Mouse (Mus musculus) intestine, embryonic 16.5 days (tissue): Measurements from ENCODE around the gene Htr1f. TPM values are rescaled to one million over a fixed set of nuclear protein-coding genes. Genes with fewer than 3 reads are reported as not detected.

Source experiments
- ATAC-seq: fragments of 200-750 bp; cut with Nextera tagmentation; 2 replicates; pipeline ENCODE4 v1.8.0; 2017; ENCODE audit warnings: moderate TSS enrichment, moderate library complexity
- H3K27ac ChIP-seq: fragments of 300-500 bp; sonication (generic); 2 replicates; pipeline ENCODE4 v1.5.1; 2014; ENCODE audit warnings: mild to moderate bottlenecking, low read length
- H3K27me3 ChIP-seq: fragments of 300-500 bp; sonication (generic); replicated peaks from 2 replicates; pipeline ENCODE4 v1.6.1; 2014; ENCODE audit warnings: low read length, control low read depth, mixed read lengths; ENCODE audit not compliant: control insufficient read depth, insufficient read depth
- H3K36me3 ChIP-seq: fragments of 300-500 bp; sonication (generic); 2 replicates; pipeline ENCODE4 v1.6.1; 2014; ENCODE audit warnings: low read length, control low read depth; ENCODE audit not compliant: control insufficient read depth, insufficient read depth
- H3K4me1 ChIP-seq: fragments of 300-500 bp; sonication (generic); 2 replicates; pipeline ENCODE4 v1.6.1; 2014; ENCODE audit warnings: low read length, control low read depth, mixed read lengths; ENCODE audit not compliant: control insufficient read depth, insufficient read depth
- H3K4me2 ChIP-seq: fragments of 300-500 bp; sonication (generic); 2 replicates; pipeline ENCODE4 v1.6.1; 2014; ENCODE audit warnings: low read depth, low read length, control low read depth
- H3K4me3 ChIP-seq: fragments of 300-500 bp; sonication (generic); 2 replicates; pipeline ENCODE4 v1.5.1; 2014; ENCODE audit warnings: mild to moderate bottlenecking, low read length
- H3K9ac ChIP-seq: fragments of 300-500 bp; sonication (generic); 2 replicates; pipeline ENCODE4 v1.6.1; 2014; ENCODE audit warnings: low read depth, low read length
- H3K9me3 ChIP-seq: fragments of 300-500 bp; sonication (generic); 2 replicates; pipeline ENCODE4 v1.6.1; 2016; ENCODE audit warnings: low read length, control low read depth; ENCODE audit not compliant: control insufficient read depth
- WGBS: fragments of 180-500 bp; shearing (Covaris S2); extraction: QIAGEN DNeasy Blood & Tissue Kit; methylation state at CpG from one replicate; pipeline ENCODE4 v1.1.7; 2014; 5-methylcytosine and 5-hydroxymethylcytosine counted together
- polyA plus RNA-seq: library from polyadenylated mRNA; unstranded; fragments of >200 nt; fragmentation: Nextera tagmentation; extraction: Ambion mirVana; gene quantifications from 2 replicates; pipeline ENCODE4 v1.2.1, GENCODE M21; 2015

Gene Htr1f
- not detected in 2 replicates for polyA plus RNA-seq

- Histone ChIP-seq H3K27me3 (peaks cover 7% of the 10 kb centered on the region; the same call in 1 of the 2 replicates), H3K4me3 (peak within 1 kb of the TSS; percentile 44), H3K4me1 (no peaks in the 10 kb centered on the region), H3K36me3 (no peaks in the 10 kb centered on the region), H3K9ac (peak within 1 kb of the TSS; percentile 27; the same call in 1 of the 2 replicates), H3K4me2 (peak within 1 kb of the TSS; percentile 71), H3K27ac (no peak within 1 kb of the TSS), H3K9me3 (no peaks in the 10 kb centered on the region)
- peak; percentile 18; the same call in 1 of the 2 replicates for ATAC-seq
- 5% methylated on average over 41 of the region's 41 CpGs for WGBS
Observed at GRCm38 (mm10) chr16:65105184-65105931, at the start of gene Htr1f. Gene Htr1f (minus strand): TSS chr16:65105854.

GRCm38 (mm10) chr16:65139771-65140170 is 34.1 kb upstream of the Htr1f start:
- H3K27ac ChIP-seq, result no peak overlapping the region
- H3K36me3 ChIP-seq, result no peaks in the 10 kb centered on the region
- 65% methylated on average over 2 of the region's 2 CpGs for WGBS
- no peaks in the 10 kb centered on the region for H3K4me1 ChIP-seq
- H3K4me3 ChIP-seq, result no peak overlapping the region
- ATAC-seq, result no peak
- H3K4me2 ChIP-seq, result no peak overlapping the region
- H3K9me3 ChIP-seq, result no peaks in the 10 kb centered on the region
- H3K9ac ChIP-seq, result no peak overlapping the region
- H3K27me3 ChIP-seq, result no peaks in the 10 kb centered on the region

- H3K27me3 ChIP-seq, result no peaks in the 10 kb centered on the region
- H3K4me3 ChIP-seq, result no peak overlapping the region
- H3K27ac ChIP-seq, result no peak overlapping the region
- no peak overlapping the region for H3K9ac ChIP-seq
- 87% methylated on average over 2 of the region's 2 CpGs for WGBS
- no peaks in the 10 kb centered on the region for H3K9me3 ChIP-seq
- H3K4me2 ChIP-seq, result no peak overlapping the region
- ATAC-seq, result no peak
- no peaks in the 10 kb centered on the region for H3K4me1 ChIP-seq
- H3K36me3 ChIP-seq, result no peaks in the 10 kb centered on the region
Observed at GRCm38 (mm10) chr16:65129391-65129790, 23.7 kb upstream of the Htr1f start.

GRCm38 (mm10) chr16:65127846-65128245 is 22.2 kb upstream of the Htr1f start:
- no peaks in the 10 kb centered on the region for H3K4me1 ChIP-seq
- no peak for ATAC-seq
- H3K27ac ChIP-seq, result no peak overlapping the region
- no peak overlapping the region for H3K9ac ChIP-seq
- H3K4me3 ChIP-seq, result no peak overlapping the region
- H3K27me3 ChIP-seq, result no peaks in the 10 kb centered on the region
- H3K36me3 ChIP-seq, result no peaks in the 10 kb centered on the region
- no peaks in the 10 kb centered on the region for H3K9me3 ChIP-seq
- no peak overlapping the region for H3K4me2 ChIP-seq
- 81% methylated on average over 3 of the region's 3 CpGs for WGBS

GRCm38 (mm10) chr16:65112221-65112620 is 6.6 kb upstream of the Htr1f start:
- no peaks in the 10 kb centered on the region for H3K4me1 ChIP-seq
- no peak for ATAC-seq
- no peak overlapping the region for H3K9ac ChIP-seq
- no peaks in the 10 kb centered on the region for H3K9me3 ChIP-seq
- no peak overlapping the region for H3K4me2 ChIP-seq
- no peaks in the 10 kb centered on the region for H3K27me3 ChIP-seq
- no peak overlapping the region for H3K4me3 ChIP-seq
- 87% methylated on average over 1 of the region's 1 CpGs for WGBS
- H3K36me3 ChIP-seq, result no peaks in the 10 kb centered on the region
- H3K27ac ChIP-seq, result no peak overlapping the region

- Histone ChIP-seq H3K9me3 (no peaks in the 10 kb centered on the region), H3K9ac (no peak overlapping the region), H3K36me3 (no peaks in the 10 kb centered on the region), H3K4me1 (no peaks in the 10 kb centered on the region), H3K4me3 (no peak overlapping the region), H3K4me2 (no peak overlapping the region), H3K27ac (no peak overlapping the region), H3K27me3 (no peaks in the 10 kb centered on the region)
- ATAC-seq, result no peak
- WGBS, result 87% methylated on average over 5 of the region's 5 CpGs
Observed at GRCm38 (mm10) chr16:65093552-65093951, 12.1 kb downstream of the Htr1f start.

GRCm38 (mm10) chr16:65083475-65083874 is 22.2 kb downstream of the Htr1f start:
- whole genome bisulfite sequencing, result 38% methylated on average over 2 of the region's 2 CpGs
- Histone ChIP-seq H3K4me3 (no peak overlapping the region), H3K36me3 (no peaks in the 10 kb centered on the region), H3K27ac (no peak overlapping the region), H3K9ac (no peak overlapping the region), H3K27me3 (no peaks in the 10 kb centered on the region), H3K4me1 (no peaks in the 10 kb centered on the region), H3K9me3 (no peaks in the 10 kb centered on the region), H3K4me2 (no peak overlapping the region)
- no peak for ATAC-seq

- Histone ChIP-seq H3K36me3 (no peaks in the 10 kb centered on the region), H3K4me1 (no peaks in the 10 kb centered on the region), H3K4me2 (no peak overlapping the region), H3K27ac (no peak overlapping the region), H3K9me3 (no peaks in the 10 kb centered on the region), H3K4me3 (no peak overlapping the region), H3K9ac (no peak overlapping the region), H3K27me3 (no peaks in the 10 kb centered on the region)
- 73% methylated on average over 1 of the region's 1 CpGs for WGBS
- no peak for ATAC-seq
Observed at GRCm38 (mm10) chr16:65069867-65070266, 35.8 kb downstream of the Htr1f start.

GRCm38 (mm10) chr16:65066264-65066663 is 39.4 kb downstream of the Htr1f start:
- no peaks in the 10 kb centered on the region for H3K9me3 ChIP-seq
- no peaks in the 10 kb centered on the region for H3K27me3 ChIP-seq
- ATAC-seq, result no peak
- no peaks in the 10 kb centered on the region for H3K4me1 ChIP-seq
- no peaks in the 10 kb centered on the region for H3K36me3 ChIP-seq
- no peak overlapping the region for H3K27ac ChIP-seq
- no peak overlapping the region for H3K4me3 ChIP-seq
- no peak overlapping the region for H3K4me2 ChIP-seq
- H3K9ac ChIP-seq, result no peak overlapping the region
